Mouse (Mus musculus): ENCODE measurements at regions not wholly inside any gene's neighbourhood (a gene's known extent, or its start where the extent isn't known, plus 50 kb on each side); places are given as distances from the start of the nearest gene placed in this dataset.

DNA sequence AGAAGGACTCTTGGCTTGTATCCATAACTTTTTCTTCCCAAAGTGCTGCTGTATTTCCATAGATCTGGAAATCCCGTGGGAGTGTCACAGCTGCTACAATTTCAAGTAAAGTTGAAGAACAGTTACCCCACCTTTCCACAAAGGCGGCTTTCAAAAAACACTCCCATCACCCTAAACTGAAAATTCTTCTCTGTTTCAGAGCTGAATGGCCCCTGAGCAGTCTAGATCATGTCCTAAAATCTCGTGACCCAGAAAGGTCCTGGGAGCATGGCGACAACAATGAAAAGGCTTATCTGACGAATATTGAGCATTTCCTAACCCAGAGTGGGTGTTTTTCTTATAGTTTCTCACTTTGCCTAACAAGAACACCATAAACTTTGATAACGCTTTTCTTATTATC lies 92.2 kb downstream of the Olfr267 start:
- ATAC-seq (ENCODE audit: low FRiP score, low TSS enrichment) (no peak), DNase-seq (ENCODE audit: low spot score) (no peak)
- Histone ChIP-seq H3K9ac (ENCODE audit: low read length) (no peak overlapping the region), H3K9me3 (ENCODE audit: control insufficient read depth, low read length) (no peaks in the 10 kb centered on the region), H3K4me1 (replicated peaks; ENCODE audit: control insufficient read depth, insufficient read depth) (no peaks in the 10 kb centered on the region), H3K36me3 (ENCODE audit: control insufficient read depth, insufficient read depth, low read length) (no peaks in the 10 kb centered on the region), H3K4me2 (replicated peaks; ENCODE audit: low read depth) (no peak overlapping the region), H3K27me3 (ENCODE audit: control insufficient read depth, insufficient read depth, low read length) (no peaks in the 10 kb centered on the region), H3K27ac (replicated peaks) (no peak overlapping the region), H3K4me3 (ENCODE audit: low read depth, low read length) (no peak overlapping the region)
- no peak for TF ChIP-seq CTCF (IDR thresholded peaks at IDR 0.05; ENCODE audit: low read depth)
- WGBS: 79% methylated on average over 6 of the region's 6 CpGs

DNA sequence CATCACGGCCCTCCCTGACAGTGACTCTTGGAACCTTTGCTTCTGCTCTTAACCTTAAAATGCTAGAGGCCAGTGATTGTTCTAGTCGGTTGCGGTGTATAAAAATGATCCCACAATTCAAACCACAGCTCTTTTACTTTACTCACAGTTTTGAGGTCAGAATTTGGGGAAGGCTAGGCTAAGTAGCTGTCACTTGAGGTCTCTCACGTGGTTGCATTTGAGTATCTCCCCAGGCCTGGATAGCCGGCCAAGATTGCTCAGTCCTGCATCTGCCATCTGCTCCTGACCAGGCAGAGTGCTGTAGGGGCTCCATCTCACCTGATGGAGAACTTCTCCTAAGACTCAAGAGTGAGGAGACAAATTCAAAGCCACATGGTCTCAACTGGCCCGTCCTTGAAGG lies 94.5 kb downstream of the Olfr267 start:
- 89% methylated on average over 6 of the region's 6 CpGs for WGBS

GRCm38 (mm10) chr4:58681926-58682325 lies 105.6 kb downstream of the Olfr267 start:
- no peaks in the 10 kb centered on the region for H3K27me3 ChIP-seq (ENCODE audit: control insufficient read depth, insufficient read depth, low read length)
- no peaks in the 10 kb centered on the region for H3K4me1 ChIP-seq (replicated peaks; ENCODE audit: control insufficient read depth, insufficient read depth)
- H3K9me3 ChIP-seq (ENCODE audit: control insufficient read depth, low read length): no peaks in the 10 kb centered on the region
- 89% methylated on average over 4 of the region's 4 CpGs for WGBS
- H3K4me2 ChIP-seq (replicated peaks; ENCODE audit: low read depth): no peak overlapping the region
- DNase-seq (ENCODE audit: low spot score): no peak
- no peak for TF ChIP-seq CTCF (IDR thresholded peaks at IDR 0.05; ENCODE audit: low read depth)
- TF ChIP-seq EP300 (optimal IDR thresholded peaks at IDR 0.05): no peak
- ATAC-seq (ENCODE audit: low FRiP score, low TSS enrichment): no peak
- H3K36me3 ChIP-seq (ENCODE audit: control insufficient read depth, insufficient read depth, low read length): no peaks in the 10 kb centered on the region
- no peak overlapping the region for H3K4me3 ChIP-seq (ENCODE audit: low read depth, low read length)
- no peak overlapping the region for H3K27ac ChIP-seq (replicated peaks)
- H3K9ac ChIP-seq (ENCODE audit: low read length): no peak overlapping the region

More for the DNA sequence above, 94.5 kb downstream of the Olfr267 start:
- Histone ChIP-seq H3K9me3 (ENCODE audit: control insufficient read depth, low read length) (no peaks in the 10 kb centered on the region), H3K36me3 (ENCODE audit: control insufficient read depth, insufficient read depth, low read length) (no peaks in the 10 kb centered on the region), H3K4me3 (ENCODE audit: low read depth, low read length) (no peak overlapping the region), H3K9ac (ENCODE audit: low read length) (no peak overlapping the region), H3K4me2 (replicated peaks; ENCODE audit: low read depth) (no peak overlapping the region), H3K27ac (replicated peaks) (no peak overlapping the region), H3K27me3 (ENCODE audit: control insufficient read depth, insufficient read depth, low read length) (no peaks in the 10 kb centered on the region), H3K4me1 (replicated peaks; ENCODE audit: control insufficient read depth, insufficient read depth) (no peaks in the 10 kb centered on the region)
- TF ChIP-seq CTCF (IDR thresholded peaks at IDR 0.05; ENCODE audit: low read depth) (no peak), EP300 (optimal IDR thresholded peaks at IDR 0.05) (no peak)
- ATAC-seq (ENCODE audit: low FRiP score, low TSS enrichment): no peak
- DNase-seq (ENCODE audit: low spot score): no peak

DNA sequence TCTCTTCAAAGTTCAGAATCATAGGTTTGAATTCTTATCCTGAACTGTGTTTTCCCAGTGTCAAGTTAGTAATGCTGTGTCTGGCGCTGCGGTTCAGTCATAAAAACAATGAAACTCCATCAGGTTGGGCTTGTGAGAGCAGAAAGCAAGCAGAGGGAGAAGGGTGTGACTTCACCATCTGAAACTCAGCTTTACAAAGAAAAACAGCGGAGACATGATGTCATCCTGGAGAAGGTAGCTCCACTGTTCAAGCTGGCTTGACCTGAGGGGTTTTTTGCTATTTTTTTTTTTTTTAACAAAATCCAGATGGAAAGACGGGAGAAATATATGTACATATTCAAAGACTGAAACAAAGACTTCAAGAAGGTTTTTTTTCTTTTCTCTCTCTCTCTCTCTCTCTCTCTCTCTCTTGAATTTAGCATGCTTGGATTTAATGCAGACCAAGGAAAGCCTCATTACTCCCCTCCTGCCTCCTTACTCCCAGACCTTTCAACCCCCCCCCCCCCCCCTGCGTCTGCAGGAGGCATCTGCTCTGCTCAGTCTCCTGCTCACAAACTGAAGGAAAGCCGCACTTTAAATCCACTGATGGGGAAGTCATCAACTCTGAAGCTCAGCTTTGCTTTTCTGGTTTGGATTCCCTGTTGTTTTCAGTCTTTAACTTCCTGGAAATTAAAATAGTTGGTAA lies 109.7 kb downstream of the Olfr267 start:
- Histone ChIP-seq H3K27ac (replicated peaks) (no peak overlapping the region), H3K4me2 (replicated peaks; ENCODE audit: low read depth) (no peak overlapping the region), H3K9ac (ENCODE audit: low read length) (no peak overlapping the region), H3K36me3 (ENCODE audit: control insufficient read depth, insufficient read depth, low read length) (no peaks in the 10 kb centered on the region), H3K4me1 (replicated peaks; ENCODE audit: control insufficient read depth, insufficient read depth) (no peaks in the 10 kb centered on the region), H3K9me3 (ENCODE audit: control insufficient read depth, low read length) (no peaks in the 10 kb centered on the region), H3K4me3 (ENCODE audit: low read depth, low read length) (no peak overlapping the region), H3K27me3 (ENCODE audit: control insufficient read depth, insufficient read depth, low read length) (no peaks in the 10 kb centered on the region)
- TF ChIP-seq CTCF (IDR thresholded peaks at IDR 0.05; ENCODE audit: low read depth) (no peak), EP300 (optimal IDR thresholded peaks at IDR 0.05) (no peak)
- WGBS: 24% methylated on average over 6 of the region's 6 CpGs
- DNase-seq (ENCODE audit: low spot score): no peak
- no peak for ATAC-seq (ENCODE audit: low FRiP score, low TSS enrichment)

- no peak overlapping the region for H3K9ac ChIP-seq (ENCODE audit: low read length)
- 41% methylated on average over 14 of the region's 14 CpGs for WGBS
- TF ChIP-seq EP300 (optimal IDR thresholded peaks at IDR 0.05) (no peak), CTCF (IDR thresholded peaks at IDR 0.05; ENCODE audit: low read depth) (no peak)
- H3K36me3 ChIP-seq (ENCODE audit: control insufficient read depth, insufficient read depth, low read length): no peaks in the 10 kb centered on the region
- peak overlapping the region; percentile 21 for H3K4me2 ChIP-seq (replicated peaks; ENCODE audit: low read depth)
- no peak for DNase-seq (ENCODE audit: low spot score)
- ATAC-seq (ENCODE audit: low FRiP score, low TSS enrichment): no peak
- H3K27me3 ChIP-seq (ENCODE audit: control insufficient read depth, insufficient read depth, low read length): no peaks in the 10 kb centered on the region
- no peak overlapping the region for H3K4me3 ChIP-seq (ENCODE audit: low read depth, low read length)
- no peaks in the 10 kb centered on the region for H3K4me1 ChIP-seq (replicated peaks; ENCODE audit: control insufficient read depth, insufficient read depth)
- no peak overlapping the region for H3K27ac ChIP-seq (replicated peaks)
- no peaks in the 10 kb centered on the region for H3K9me3 ChIP-seq (ENCODE audit: control insufficient read depth, low read length)
These were observed 116.0 kb downstream of the Olfr267 start for GRCm38 (mm10) chr4:58671406-58672035.

DNA sequence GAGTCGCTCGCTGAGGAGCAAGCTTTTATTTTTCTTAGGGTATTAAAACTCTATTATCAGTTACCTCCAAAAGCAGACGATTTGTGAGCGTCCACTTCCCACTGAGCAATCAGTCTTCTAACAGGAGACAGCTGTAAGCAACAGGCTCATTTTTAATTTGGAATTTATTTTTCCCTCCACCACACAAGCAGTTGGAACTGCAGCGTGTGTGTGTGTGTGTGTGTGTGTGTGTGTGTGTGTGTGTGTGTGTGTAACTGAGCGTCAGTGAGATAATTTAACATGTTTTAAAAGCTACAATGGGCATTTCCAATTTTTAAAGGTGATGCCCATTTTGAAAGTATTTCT lies 116.6 kb downstream of the Olfr267 start:
- H3K4me2 ChIP-seq (replicated peaks; ENCODE audit: low read depth): no peak overlapping the region
- no peak overlapping the region for H3K9ac ChIP-seq (ENCODE audit: low read length)
- H3K27ac ChIP-seq (replicated peaks): no peak overlapping the region
- no peak for ATAC-seq (ENCODE audit: low FRiP score, low TSS enrichment)
- H3K4me3 ChIP-seq (ENCODE audit: low read depth, low read length): no peak overlapping the region
- H3K9me3 ChIP-seq (ENCODE audit: control insufficient read depth, low read length): no peaks in the 10 kb centered on the region
- DNase-seq (ENCODE audit: low spot score): no peak
- no peaks in the 10 kb centered on the region for H3K27me3 ChIP-seq (ENCODE audit: control insufficient read depth, insufficient read depth, low read length)
- TF ChIP-seq CTCF (IDR thresholded peaks at IDR 0.05; ENCODE audit: low read depth) (no peak), EP300 (optimal IDR thresholded peaks at IDR 0.05) (no peak)
- H3K4me1 ChIP-seq (replicated peaks; ENCODE audit: control insufficient read depth, insufficient read depth): no peaks in the 10 kb centered on the region
- no peaks in the 10 kb centered on the region for H3K36me3 ChIP-seq (ENCODE audit: control insufficient read depth, insufficient read depth, low read length)
- 33% methylated on average over 6 of the region's 6 CpGs for WGBS

Data from stomach, postnatal 0 days (tissue).